17 mouse cellular contexts compared by ENCODE assay signal in the genomic region with DNA sequence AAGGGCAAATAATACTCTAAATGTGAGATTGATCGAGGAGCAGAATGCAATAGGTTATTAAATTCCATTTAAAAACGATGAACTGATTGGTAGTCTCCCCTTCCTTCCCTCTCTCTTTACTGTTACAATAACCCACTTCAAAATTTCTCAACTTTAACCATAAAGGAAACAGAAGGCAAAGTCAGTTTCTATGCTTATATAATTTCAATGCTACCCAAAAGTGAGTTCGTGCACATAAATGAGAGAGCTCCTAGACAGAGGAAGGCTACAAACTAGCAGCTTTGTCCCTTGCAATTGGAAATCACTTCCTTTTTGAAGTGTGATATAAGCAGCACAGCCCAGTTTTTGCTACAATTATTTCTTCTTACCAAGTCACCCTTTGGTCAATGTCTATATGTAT.
"Had no signal": no experiment of that assay in that cellular context is flagged by ENCODE, and none has a peak within 500 bp of the region (broad histone marks: within the 10 kb centered on the region; RNA-seq: fewer than 3 reads in every experiment).

No protein-coding gene starts in this region.

- DNase-seq: left cerebral cortex, postnatal 4 days; liver; liver, embryonic 13.5 days; liver, postnatal 0 days; lung, adult 18-20 months; lung, adult 2 months; lung, embryonic 14.5 days; lung, postnatal 10 days; lung, postnatal 14 days; lung, postnatal 36 days; lung, postnatal 4 days; midbrain, embryonic 14.5 days had no signal

- ATAC-seq: liver, embryonic 12.5 days; liver, postnatal 0 days; lung, postnatal 0 days; midbrain, embryonic 13.5 days; midbrain, embryonic 15.5 days; midbrain, embryonic 16.5 days had no signal
